Mouse (Mus musculus) kidney, adult 2 months (tissue): ENCODE data around the gene Rnase9.

Experiments
- CTCF ChIP-seq: fragments of 200-500 bp; conservative IDR thresholded peaks from 2 replicates; pipeline ENCODE4 v1.5.1; 2011; ENCODE audit warnings: low read depth, mild to moderate bottlenecking, control low read depth, low read length, moderate library complexity, mixed read lengths; ENCODE audit not compliant: insufficient read depth, insufficient read length
- POLR2A ChIP-seq: fragments of 200-500 bp; IDR thresholded peaks from one replicate; pipeline ENCODE4 v1.6.1; 2011; ENCODE audit warnings: low read depth, low read length, control low read depth

DNA sequence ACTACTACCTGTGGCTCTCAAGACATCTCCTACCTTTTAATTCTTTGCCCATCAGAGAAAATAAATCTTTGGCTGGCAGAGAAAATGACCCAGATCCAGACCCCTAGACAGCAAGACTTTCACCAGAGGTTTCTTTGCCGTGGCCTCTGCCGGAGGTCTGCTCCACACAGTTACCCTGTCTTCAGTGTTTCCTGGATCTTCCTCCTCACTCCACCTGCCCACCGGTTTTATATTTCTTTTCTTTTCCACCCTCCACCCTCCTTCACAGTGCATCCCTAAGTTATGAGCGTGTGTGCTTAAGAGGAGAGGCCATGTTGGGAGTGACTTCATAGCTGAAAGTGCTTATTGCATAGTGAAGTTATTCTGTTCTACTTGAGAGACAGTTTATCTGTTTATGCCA, 18.2 kb downstream of the Rnase9 start:
- TF ChIP-seq CTCF = no peak
- TF ChIP-seq POLR2A = no peak
